Mouse (Mus musculus) retina, postnatal 1 day (tissue): ENCODE measurements around the gene Gm34653.
"Not testable (repeated sequence)": the region's sequence is repeated elsewhere in the genome, so short reads cannot be mapped to it uniquely, and the experiment has no call there.

Source experiments
- DNase-seq: peaks from one replicate; pipeline ENCODE4 v3.0.0-alpha.2; 2012

Gm34653 gene

DNA sequence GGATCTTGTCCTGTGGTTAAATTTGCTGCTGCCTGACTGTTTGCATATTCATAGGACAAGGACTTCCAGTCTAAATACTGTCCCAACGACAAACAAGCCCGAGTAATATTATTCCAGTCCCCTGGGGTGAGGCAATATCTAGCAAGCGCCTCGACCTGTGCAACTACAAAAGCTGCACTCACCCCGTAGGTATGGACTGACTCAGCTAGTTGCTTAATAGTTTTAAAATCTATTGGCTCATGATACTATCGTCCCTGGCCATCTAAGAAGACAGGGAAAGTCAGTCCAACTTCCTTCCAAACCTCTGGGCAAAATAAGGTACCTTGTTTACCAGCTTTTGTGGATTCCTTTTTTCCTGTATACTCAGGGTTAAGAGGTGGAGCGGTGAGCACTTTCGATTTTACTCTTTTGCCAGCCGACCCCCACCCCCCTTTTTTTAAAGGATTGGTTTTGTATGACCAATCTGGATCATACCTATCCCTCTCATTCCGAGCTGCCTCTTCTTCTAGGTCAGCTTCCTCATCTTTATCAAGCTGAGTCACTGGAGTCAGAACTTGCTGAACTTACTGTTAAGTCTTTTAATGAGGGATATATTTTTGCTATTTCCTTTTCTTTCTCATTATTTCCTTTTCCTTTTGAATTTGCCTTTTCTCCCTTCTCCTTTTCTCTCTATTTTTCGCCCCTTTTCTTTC lies at the start of gene Gm34653:
TSS of gene Gm34653 (plus strand) at position 242 of the 692 bp plus-strand sequence.
- DNase-seq: not testable (repeated sequence)

GRCm38 (mm10) chr2:34783064-34784020 lies 49.5 kb upstream of the Gm34653 start:
- DNase-seq: no peak

- DNase-seq: peak; percentile 65
Measured at GRCm38 (mm10) chr2:34784085-34784484, 48.7 kb upstream of the Gm34653 start.

- DNase-seq: no peak
Measured at GRCm38 (mm10) chr2:34790282-34790681, 42.5 kb upstream of the Gm34653 start.

GRCm38 (mm10) chr2:34792543-34792942 lies 40.3 kb upstream of the Gm34653 start:
- not testable (repeated sequence) for DNase-seq

DNA sequence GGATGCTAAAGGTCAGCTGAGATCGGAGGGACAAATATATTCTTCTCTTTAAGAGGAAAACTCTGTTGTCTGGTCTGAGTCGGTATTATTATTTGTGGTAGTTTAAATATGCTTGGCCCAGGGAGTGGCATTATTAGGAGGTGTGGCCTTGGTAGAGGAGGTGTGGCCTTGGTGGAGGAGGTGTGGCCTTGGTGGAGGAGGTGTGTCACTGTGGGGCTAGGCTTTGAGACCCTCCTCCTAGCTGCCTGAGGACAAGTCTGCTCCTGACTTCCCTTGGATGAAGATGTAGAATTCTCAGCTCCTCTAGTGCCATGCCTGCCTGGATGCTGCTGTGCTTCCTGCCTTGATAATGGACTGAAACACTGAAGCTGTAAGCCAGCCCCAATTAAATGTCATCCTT lies 38.3 kb upstream of the Gm34653 start:
- no peak for DNase-seq

GRCm38 (mm10) chr2:34795426-34795825 lies 37.4 kb upstream of the Gm34653 start:
- no peak for DNase-seq

GRCm38 (mm10) chr2:34799357-34800256 lies 33.2 kb upstream of the Gm34653 start, which contains the start of gene Rabepk:
TSS of gene Rabepk (minus strand) at chr2:34799912.
- DNase-seq: peak; percentile 87

GRCm38 (mm10) chr2:34800371-34800770 lies 32.4 kb upstream of the Gm34653 start:
- DNase-seq: no peak

DNA sequence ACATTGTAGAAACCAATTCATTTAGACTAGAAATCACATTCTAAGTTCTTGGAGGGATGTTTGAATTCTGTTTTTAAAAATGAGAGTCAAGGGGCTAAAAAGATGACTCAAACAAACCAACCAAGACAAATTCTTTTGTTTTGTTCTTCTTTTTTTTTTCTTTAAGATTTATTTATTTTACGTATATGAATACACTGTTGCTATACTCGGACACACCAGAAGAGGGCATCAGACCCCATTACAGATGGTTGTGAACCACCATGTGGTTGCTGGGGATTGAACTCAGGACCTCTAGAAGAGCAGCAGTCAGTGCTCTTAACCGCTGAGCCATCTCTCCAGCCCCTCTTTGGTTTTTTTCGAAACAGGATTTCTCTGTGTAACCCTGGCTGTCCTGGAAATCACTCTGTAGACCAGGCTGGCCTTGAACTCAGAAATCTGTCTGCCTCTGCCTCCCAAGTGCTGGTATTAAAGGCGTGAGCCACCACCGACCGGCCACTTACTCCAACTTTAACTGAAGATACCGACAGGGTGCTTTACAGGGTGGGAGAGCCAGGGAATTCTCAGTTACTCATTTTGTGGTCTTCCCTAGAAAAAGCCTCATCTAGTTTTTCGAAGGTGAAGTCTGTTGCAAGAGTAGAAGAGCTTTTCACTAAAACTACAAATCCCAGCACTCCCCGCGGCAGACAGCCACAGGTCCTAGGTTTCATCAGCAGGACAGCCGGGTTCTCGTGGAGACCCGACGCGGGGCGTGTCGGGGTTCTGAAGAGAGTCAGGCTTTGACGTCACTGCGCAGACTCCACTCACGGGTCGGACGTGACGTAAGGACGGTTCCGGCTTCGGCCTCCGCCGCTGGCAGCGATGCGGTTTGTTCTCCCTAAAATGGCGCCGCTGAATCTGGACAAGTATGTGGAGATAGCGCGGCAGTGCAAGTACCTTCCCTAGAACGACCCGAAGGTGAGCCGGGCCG lies 31.0 kb upstream of the Gm34653 start:
- peak; percentile 99 for DNase-seq

DNA sequence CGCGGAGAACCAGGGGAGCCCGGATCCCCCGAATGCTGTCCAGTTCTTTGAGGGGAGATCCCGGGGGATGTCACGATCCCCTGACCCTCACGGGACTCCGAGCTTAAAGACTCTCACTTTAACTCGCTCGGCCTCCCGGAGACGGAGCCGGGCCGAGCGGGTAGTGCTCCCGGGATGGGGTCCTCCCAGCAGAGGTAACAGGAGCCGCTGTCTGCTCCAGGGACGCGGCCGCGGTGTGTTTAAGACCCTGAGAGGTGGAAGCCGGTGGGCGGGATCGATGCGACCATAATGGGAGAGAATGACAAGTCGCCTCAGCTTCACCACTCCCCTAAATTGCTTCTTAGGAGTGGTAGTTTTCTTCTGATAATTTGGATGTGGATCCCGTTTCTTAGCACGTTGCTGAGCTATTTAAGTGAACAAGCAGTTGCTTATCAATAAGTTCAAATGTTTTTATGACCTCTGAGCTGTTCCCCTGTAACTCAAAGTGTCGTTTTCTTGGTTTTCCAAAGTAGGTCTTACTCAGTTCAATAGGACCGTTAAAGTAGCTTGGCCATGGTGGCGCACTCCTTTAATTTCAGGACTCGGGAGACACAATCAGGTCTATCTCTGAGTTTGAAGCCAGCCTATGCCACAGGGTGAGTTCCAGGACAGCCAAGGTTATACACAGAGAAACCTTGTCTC lies 30.1 kb upstream of the Gm34653 start:
- peak; percentile 29 for DNase-seq

GRCm38 (mm10) chr2:34803746-34804145 lies 29.1 kb upstream of the Gm34653 start:
- no peak for DNase-seq

- no peak for DNase-seq
Measured at GRCm38 (mm10) chr2:34804172-34804571, 28.6 kb upstream of the Gm34653 start.

DNA sequence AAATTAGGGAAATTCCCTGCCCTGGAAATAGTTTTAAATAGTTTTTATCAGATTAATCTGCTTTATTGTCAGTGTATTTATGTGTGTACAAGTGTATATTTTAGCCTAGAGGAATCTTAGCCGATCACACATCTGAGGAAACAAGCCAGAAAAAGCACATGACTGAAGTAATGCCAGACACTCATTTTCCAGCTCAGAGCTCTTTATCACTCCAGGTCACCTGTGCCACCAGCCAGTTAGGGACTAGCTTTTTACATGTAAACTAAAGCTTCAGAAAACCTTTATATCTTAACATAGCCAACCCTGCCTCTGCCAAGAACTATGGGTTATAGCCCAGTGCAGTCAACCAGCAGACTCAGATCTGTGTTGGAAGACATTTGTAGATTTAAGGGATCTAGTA lies 28.0 kb upstream of the Gm34653 start:
- DNase-seq: no peak

GRCm38 (mm10) chr2:34805364-34805950 lies 27.4 kb upstream of the Gm34653 start:
- no peak for DNase-seq

DNA sequence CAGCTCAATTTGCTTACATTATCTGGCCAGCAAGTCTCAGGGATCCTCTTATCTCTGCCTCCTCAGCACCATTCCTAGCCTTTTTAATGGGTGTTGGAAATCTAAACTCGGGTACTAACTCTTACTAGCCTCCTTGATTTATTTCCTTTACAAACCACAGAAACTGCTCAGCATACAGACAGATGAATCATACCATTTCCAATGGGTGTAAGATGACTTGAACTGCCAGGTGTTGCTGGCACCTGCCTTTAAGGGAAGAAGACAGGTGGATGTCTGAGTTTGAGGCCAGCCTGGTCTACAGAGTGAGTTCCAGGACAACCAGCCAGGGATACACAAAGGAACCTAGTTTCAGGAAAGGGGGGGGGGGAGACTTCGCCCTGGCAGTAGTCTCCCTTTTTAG lies 24.8 kb upstream of the Gm34653 start:
- DNase-seq: no peak

- no peak for DNase-seq
Measured at GRCm38 (mm10) chr2:34809568-34809967, 23.2 kb upstream of the Gm34653 start.

- DNase-seq: no peak
Measured at GRCm38 (mm10) chr2:34810775-34811174, 22.0 kb upstream of the Gm34653 start.

- DNase-seq: no peak
Measured at GRCm38 (mm10) chr2:34812706-34813105, 20.1 kb upstream of the Gm34653 start.

- DNase-seq: not testable (repeated sequence)
Measured at GRCm38 (mm10) chr2:34815893-34816292, 16.9 kb upstream of the Gm34653 start.
